Mouse (Mus musculus) forebrain, embryonic 14.5 days (tissue): ENCODE results near the gene Ccdc33. TPM values are rescaled to one million over a fixed set of nuclear protein-coding genes. Genes with fewer than 3 reads are reported as not detected.

Source experiments
- ATAC-seq: fragments of 200-750 bp; cut with Nextera tagmentation; 2 replicates; pipeline ENCODE4 v1.8.0; 2017; ENCODE audit warnings: mild to moderate bottlenecking, moderate library complexity
- DNase-seq: peaks from one replicate; pipeline ENCODE4 v3.0.0-alpha.2; 2015; ENCODE audit warnings: low spot score
- H3K27ac ChIP-seq: fragments of 300-500 bp; sonication (generic); 2 replicates; pipeline ENCODE4 v1.5.1; 2014; ENCODE audit warnings: low read depth, mild to moderate bottlenecking, control low read depth, low read length, moderate library complexity
- H3K27me3 ChIP-seq: fragments of 300-500 bp; sonication (generic); replicated peaks from 2 replicates; pipeline ENCODE4 v1.6.1; 2014; ENCODE audit warnings: low read length, control low read depth, mixed read lengths; ENCODE audit not compliant: control insufficient read depth, insufficient read depth
- H3K36me3 ChIP-seq: fragments of 300-500 bp; sonication (generic); 2 replicates; pipeline ENCODE4 v1.6.1; 2014; ENCODE audit warnings: low read length, control low read depth; ENCODE audit not compliant: control insufficient read depth, insufficient read depth
- H3K4me1 ChIP-seq: fragments of 300-500 bp; sonication (generic); 2 replicates; pipeline ENCODE4 v1.6.1; 2014; ENCODE audit warnings: antibody characterized with exemption, low read length, control low read depth; ENCODE audit not compliant: control insufficient read depth, insufficient read depth
- H3K4me2 ChIP-seq: fragments of 300-500 bp; sonication (generic); 2 replicates; pipeline ENCODE4 v1.6.1; 2014; ENCODE audit warnings: mild to moderate bottlenecking, control low read depth, low read length
- H3K4me3 ChIP-seq: fragments of 300-500 bp; sonication (generic); 2 replicates; pipeline ENCODE4 v1.5.1; 2014; ENCODE audit warnings: low read depth, low read length, control low read depth
- H3K9ac ChIP-seq: fragments of 300-500 bp; sonication (generic); 2 replicates; pipeline ENCODE4 v1.6.1; 2014; ENCODE audit warnings: mild to moderate bottlenecking, low read length, control low read depth, moderate library complexity
- H3K9me3 ChIP-seq: fragments of 300-500 bp; sonication (generic); replicated peaks from 2 replicates; pipeline ENCODE4 v1.6.1; 2016; ENCODE audit warnings: low read length, control low read depth, mixed read lengths; ENCODE audit not compliant: control insufficient read depth
- WGBS: fragments of 180-500 bp; shearing (Covaris S2); extraction: QIAGEN DNeasy Blood & Tissue Kit; methylation state at CpG from one replicate; pipeline ENCODE4 v1.1.7; 2014; 5-methylcytosine and 5-hydroxymethylcytosine counted together
- polyA plus RNA-seq: library from polyadenylated mRNA; unstranded; fragments of >200 nt; fragmentation: Nextera tagmentation; extraction: Ambion mirVana; gene quantifications from 2 replicates; pipeline ENCODE4 v1.2.1, GENCODE M21; 2014

Ccdc33 gene
- polyA plus RNA-seq, 1 experiment from 2014 or later, result 0.48 TPM

GRCm38 (mm10) chr9:58031895-58032294 lies 86.7 kb downstream of the Ccdc33 start:
- no peak overlapping the region for H3K27ac ChIP-seq
- DNase-seq (no peak), ATAC-seq (no peak)
- H3K36me3 ChIP-seq, result no peaks in the 10 kb centered on the region
- no peaks in the 10 kb centered on the region for H3K4me1 ChIP-seq
- H3K4me3 ChIP-seq, result no peak overlapping the region
- H3K27me3 ChIP-seq, result no peaks in the 10 kb centered on the region
- no peak overlapping the region for H3K9ac ChIP-seq
- H3K9me3 ChIP-seq, result no peaks in the 10 kb centered on the region
- no peak overlapping the region for H3K4me2 ChIP-seq
- 80% methylated on average over 5 of the region's 5 CpGs for WGBS

- H3K4me3 ChIP-seq, result no peak overlapping the region
- WGBS, result 92% methylated on average over 6 of the region's 6 CpGs
- no peak overlapping the region for H3K9ac ChIP-seq
- no peaks in the 10 kb centered on the region for H3K4me1 ChIP-seq
- DNase-seq (no peak), ATAC-seq (no peak)
- H3K4me2 ChIP-seq, result no peak overlapping the region
- no peak overlapping the region for H3K27ac ChIP-seq
- H3K36me3 ChIP-seq, result no peaks in the 10 kb centered on the region
- no peaks in the 10 kb centered on the region for H3K9me3 ChIP-seq
- H3K27me3 ChIP-seq, result no peaks in the 10 kb centered on the region
These were observed 89.0 kb downstream of the Ccdc33 start for GRCm38 (mm10) chr9:58029635-58030034.

- Histone ChIP-seq H3K9me3 (no peaks in the 10 kb centered on the region), H3K4me3 (no peak overlapping the region), H3K27me3 (no peaks in the 10 kb centered on the region), H3K4me1 (no peaks in the 10 kb centered on the region), H3K27ac (no peak overlapping the region), H3K9ac (no peak overlapping the region), H3K36me3 (no peaks in the 10 kb centered on the region), H3K4me2 (no peak overlapping the region)
- DNase-seq (no peak), ATAC-seq (no peak)
- WGBS, result 73% methylated on average over 5 of the region's 5 CpGs
These were observed 89.8 kb downstream of the Ccdc33 start for GRCm38 (mm10) chr9:58028841-58029240.

- DNase-seq (no peak), ATAC-seq (no peak)
- Histone ChIP-seq H3K9me3 (no peaks in the 10 kb centered on the region), H3K4me3 (no peak overlapping the region), H3K27me3 (no peaks in the 10 kb centered on the region), H3K4me1 (no peaks in the 10 kb centered on the region), H3K36me3 (no peaks in the 10 kb centered on the region), H3K9ac (no peak overlapping the region), H3K4me2 (no peak overlapping the region), H3K27ac (no peak overlapping the region)
- WGBS, result 50% methylated on average over 2 of the region's 2 CpGs
These were observed 91.0 kb downstream of the Ccdc33 start for GRCm38 (mm10) chr9:58027426-58028180.

- no peaks in the 10 kb centered on the region for H3K4me1 ChIP-seq
- no peak overlapping the region for H3K4me3 ChIP-seq
- no peak overlapping the region for H3K27ac ChIP-seq
- H3K4me2 ChIP-seq, result no peak overlapping the region
- no peaks in the 10 kb centered on the region for H3K27me3 ChIP-seq
- no peak for ATAC-seq
- no peaks in the 10 kb centered on the region for H3K36me3 ChIP-seq
- DNase-seq, result no peak
- no peak overlapping the region for H3K9ac ChIP-seq
- 90% methylated on average over 9 of the region's 9 CpGs for WGBS
- H3K9me3 ChIP-seq, result no peaks in the 10 kb centered on the region
These were observed 92.6 kb downstream of the Ccdc33 start for GRCm38 (mm10) chr9:58025995-58026394.

GRCm38 (mm10) chr9:58018385-58018784 lies 100.2 kb downstream of the Ccdc33 start:
- H3K36me3 ChIP-seq, result no peaks in the 10 kb centered on the region
- 90% methylated on average over 5 of the region's 5 CpGs for WGBS
- H3K27ac ChIP-seq, result no peak overlapping the region
- DNase-seq (no peak), ATAC-seq (no peak)
- H3K27me3 ChIP-seq, result no peaks in the 10 kb centered on the region
- H3K4me1 ChIP-seq, result no peaks in the 10 kb centered on the region
- H3K4me3 ChIP-seq, result no peak overlapping the region
- H3K9me3 ChIP-seq, result no peaks in the 10 kb centered on the region
- H3K9ac ChIP-seq, result no peak overlapping the region
- no peak overlapping the region for H3K4me2 ChIP-seq

- Histone ChIP-seq H3K4me2 (no peak overlapping the region), H3K4me3 (no peak overlapping the region), H3K36me3 (no peaks in the 10 kb centered on the region), H3K27me3 (no peaks in the 10 kb centered on the region), H3K27ac (no peak overlapping the region), H3K9ac (no peak overlapping the region), H3K4me1 (no peaks in the 10 kb centered on the region), H3K9me3 (no peaks in the 10 kb centered on the region)
- WGBS, result 75% methylated on average over 3 of the region's 3 CpGs
- ATAC-seq (no peak), DNase-seq (no peak)
These were observed 101.7 kb downstream of the Ccdc33 start for GRCm38 (mm10) chr9:58016962-58017361.

GRCm38 (mm10) chr9:58015856-58016255 lies 102.8 kb downstream of the Ccdc33 start:
- 82% methylated on average over 6 of the region's 6 CpGs for WGBS
- no peak for DNase-seq
- no peak overlapping the region for H3K9ac ChIP-seq
- ATAC-seq, result no peak
- no peak overlapping the region for H3K4me2 ChIP-seq
- peaks cover 3% of the 10 kb centered on the region; the same call in 1 of the 2 replicates for H3K4me1 ChIP-seq
- no peak overlapping the region for H3K4me3 ChIP-seq
- H3K27me3 ChIP-seq, result no peaks in the 10 kb centered on the region
- H3K9me3 ChIP-seq, result no peaks in the 10 kb centered on the region
- H3K36me3 ChIP-seq, result no peaks in the 10 kb centered on the region
- H3K27ac ChIP-seq, result no peak overlapping the region

GRCm38 (mm10) chr9:58014393-58015160 lies 104.0 kb downstream of the Ccdc33 start:
- WGBS, result 69% methylated on average over 8 of the region's 8 CpGs
- DNase-seq (no peak), ATAC-seq (no peak)
- no peak overlapping the region for H3K9ac ChIP-seq
- H3K4me2 ChIP-seq, result no peak overlapping the region
- no peaks in the 10 kb centered on the region for H3K27me3 ChIP-seq
- H3K36me3 ChIP-seq, result no peaks in the 10 kb centered on the region
- peaks cover 3% of the 10 kb centered on the region; the same call in 1 of the 2 replicates for H3K4me1 ChIP-seq
- H3K9me3 ChIP-seq, result no peaks in the 10 kb centered on the region
- H3K4me3 ChIP-seq, result no peak overlapping the region
- no peak overlapping the region for H3K27ac ChIP-seq
